Mouse (Mus musculus) thymus, adult 2 months (tissue): ENCODE data around the gene Map4.

Experiments
- CTCF ChIP-seq: fragments of 200-500 bp; IDR thresholded peaks from 2 replicates; pipeline ENCODE4 v1.5.1; 2012; ENCODE audit warnings: mild to moderate bottlenecking, control low read depth, low read length, moderate library complexity, borderline replicate concordance; ENCODE audit not compliant: control insufficient read depth, poor library complexity, insufficient read depth; ENCODE audit errors: extremely low read depth
- POLR2A ChIP-seq: fragments of 200-500 bp; IDR thresholded peaks from 2 replicates; pipeline ENCODE4 v1.6.1; 2012; ENCODE audit warnings: mild to moderate bottlenecking, low read length, control low read depth, moderate library complexity; ENCODE audit not compliant: control insufficient read depth, poor library complexity, insufficient read depth; ENCODE audit errors: extremely low read depth

DNA sequence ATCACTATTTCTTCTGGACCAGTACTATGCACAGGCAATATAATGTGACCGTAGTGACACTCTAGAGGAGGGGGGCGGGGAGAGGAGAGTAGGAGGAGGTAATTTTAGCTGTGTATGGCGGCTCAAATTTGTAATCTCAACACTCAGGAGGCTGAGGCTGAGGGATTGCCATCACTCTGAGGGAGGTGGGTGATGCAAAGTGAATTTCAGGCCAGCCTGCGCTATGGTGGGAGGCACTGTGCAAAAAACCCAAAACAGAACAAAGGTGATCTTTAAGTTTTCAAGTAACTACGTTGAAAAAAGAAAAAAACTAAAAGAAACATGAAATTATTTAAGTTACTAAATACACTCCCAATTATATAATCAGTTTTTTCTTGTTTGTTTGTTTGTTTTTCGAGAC is 508 bp upstream of the Map4 start:
- TF ChIP-seq POLR2A: no peak
- no peak for TF ChIP-seq CTCF
